Mouse (Mus musculus) adrenal gland, postnatal 10 days (tissue): ENCODE data around the gene Ifna9. TPM values are rescaled to one million over a fixed set of nuclear protein-coding genes. Genes with fewer than 3 reads are reported as not detected.
"Not testable (repeated sequence)": the region's sequence is repeated elsewhere in the genome, so short reads cannot be mapped to it uniquely, and the experiment has no call there.

Experiments used
- DNase-seq: peaks from one replicate; pipeline ENCODE4 v3.0.0; 2021; ENCODE audit warnings: mixed read lengths
- long read RNA-seq, 2 experiments: library from polyadenylated mRNA; stranded (forward); transcript quantifications; one replicate each; pipeline ENCODE4 v2.0.0; 2021
- total RNA-seq, 2 experiments: library from RNA; stranded (reverse); gene quantifications; 2 replicates each; pipeline ENCODE4 v1.2.3; 2021

Gene Ifna9
- not detected for total RNA-seq
- long read RNA-seq, experiment 1, result 0 reads
- long read RNA-seq, experiment 2, result 0 reads

DNA sequence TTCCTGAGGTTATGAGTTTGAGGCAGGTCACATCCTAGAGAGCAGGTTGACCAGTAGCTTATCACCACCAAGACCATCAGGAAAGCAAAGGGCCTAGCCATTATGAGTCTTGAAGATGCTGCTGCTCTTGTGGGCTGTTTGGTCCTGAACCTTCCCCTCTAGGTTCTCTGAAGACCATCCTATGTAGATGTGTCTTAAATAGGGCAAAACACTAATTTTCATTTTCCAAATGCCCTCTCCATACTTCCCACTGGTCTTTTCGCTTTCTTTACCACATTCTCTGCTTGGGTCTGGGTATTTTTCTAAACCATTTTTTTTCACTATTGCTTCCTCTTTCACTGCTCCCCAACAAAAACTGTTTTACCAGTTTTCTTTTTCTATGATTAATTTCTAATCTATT, at the start of gene Ifna9:
Gene Ifna9 (minus strand): TSS at position 101 of the 400 bp plus-strand sequence.
- DNase-seq, result no peak

DNA sequence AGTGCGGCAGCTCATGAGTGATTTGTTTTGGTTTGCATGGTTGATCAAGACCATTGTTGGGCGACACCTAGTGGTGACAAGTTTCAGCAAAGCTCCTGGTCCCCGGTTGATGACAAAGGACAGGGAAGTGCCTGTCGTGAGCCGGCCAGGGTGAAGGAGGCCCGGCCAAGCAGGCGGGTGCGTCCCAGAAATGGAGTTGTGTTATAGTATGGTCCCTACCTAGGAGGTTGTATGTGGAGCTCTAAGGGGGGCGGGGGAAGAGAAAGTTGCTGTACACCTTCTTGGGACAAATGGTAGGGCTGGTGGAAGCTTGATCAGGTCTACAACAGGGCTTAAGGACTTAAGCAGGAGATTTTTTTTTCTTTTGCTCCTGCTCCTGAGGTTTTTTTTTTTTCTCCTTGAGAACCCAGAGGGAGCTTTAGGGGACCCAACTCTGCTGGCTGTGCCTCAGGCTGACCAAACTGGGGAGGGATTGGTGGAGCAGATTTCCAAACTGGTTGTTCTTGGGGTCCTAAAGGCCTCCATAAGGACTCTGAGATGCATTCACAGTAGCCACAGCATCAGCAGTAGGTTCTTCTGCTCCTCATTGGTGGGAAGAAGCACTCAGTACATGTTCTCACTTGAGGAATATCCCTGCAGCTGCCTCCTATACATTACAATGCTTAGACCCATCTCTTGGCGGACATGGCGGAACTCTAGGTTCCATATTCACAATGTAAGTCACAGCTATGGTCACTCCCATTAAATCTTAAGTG, 49.1 kb upstream of the Ifna9 start:
- DNase-seq, result peak; percentile 97

GRCm38 (mm10) chr4:88640704-88641076, 48.5 kb upstream of the Ifna9 start:
- DNase-seq, result no peak

DNA sequence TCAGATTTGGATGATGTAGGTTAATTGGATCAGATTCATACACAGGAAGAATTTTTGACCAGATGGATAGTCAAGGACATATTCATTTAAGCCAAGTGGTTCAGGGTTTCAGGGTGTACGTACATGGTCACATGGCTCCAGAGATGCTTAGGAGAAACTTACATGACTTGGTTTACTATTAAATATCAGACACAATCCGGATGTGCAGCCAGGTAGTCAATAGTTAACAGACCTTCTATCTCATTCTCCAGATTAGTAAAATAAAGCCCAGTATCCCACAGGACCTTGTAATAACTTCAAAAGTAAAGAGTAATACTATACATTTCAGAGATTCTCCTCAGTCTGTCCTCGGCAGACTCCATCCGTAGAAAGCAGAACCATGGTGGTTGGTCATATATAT, 42.1 kb upstream of the Ifna9 start, which contains the start of gene C87499:
Gene C87499 (minus strand): TSS at position 101 of the 400 bp plus-strand sequence.
- DNase-seq, result no peak

DNA sequence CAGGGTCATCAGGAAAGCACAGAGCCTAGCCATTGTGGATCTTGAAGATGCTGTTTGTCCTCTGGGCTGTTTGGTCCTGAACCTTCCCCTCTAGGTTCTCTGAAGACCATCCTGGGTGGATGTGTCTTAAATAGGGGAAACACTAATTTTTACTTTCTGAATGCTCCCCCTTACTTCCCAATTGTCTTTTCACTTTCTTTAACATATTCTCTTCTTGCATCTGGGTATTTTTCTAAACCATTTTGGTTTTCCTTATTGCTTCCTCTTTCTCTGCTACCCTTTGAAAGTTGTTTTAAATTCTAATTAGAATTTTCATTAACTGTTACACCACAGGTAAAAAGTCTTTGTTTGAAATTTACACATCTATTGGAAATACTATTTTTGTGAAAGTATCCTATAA, 11.1 kb upstream of the Ifna9 start, which contains the start of gene Ifna12:
Gene Ifna12 (minus strand): TSS at position 101 of the 400 bp plus-strand sequence.
- no peak for DNase-seq

DNA sequence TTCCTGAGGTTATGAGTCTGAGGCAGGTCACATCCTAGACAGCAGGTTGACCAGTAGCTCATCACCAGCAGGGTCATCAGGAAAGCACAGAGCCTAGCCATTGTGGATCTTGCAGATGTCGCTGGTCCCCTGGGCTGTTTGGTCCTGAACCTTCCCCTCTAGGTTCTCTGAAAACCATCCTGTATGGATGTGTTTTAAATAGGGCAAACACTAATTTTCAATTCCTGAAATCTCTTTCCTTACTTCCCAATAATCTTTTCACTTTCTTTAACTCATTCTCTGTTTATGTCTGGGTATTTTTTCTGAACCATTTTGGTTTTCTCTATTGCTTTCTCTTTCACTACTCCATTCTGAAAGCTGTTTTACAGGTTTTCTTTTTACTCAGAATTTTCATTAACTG, 20.5 kb downstream of the Ifna9 start, which contains the start of gene Ifna14:
Gene Ifna14 (minus strand): TSS at position 101 of the 400 bp plus-strand sequence.
- no peak for DNase-seq

DNA sequence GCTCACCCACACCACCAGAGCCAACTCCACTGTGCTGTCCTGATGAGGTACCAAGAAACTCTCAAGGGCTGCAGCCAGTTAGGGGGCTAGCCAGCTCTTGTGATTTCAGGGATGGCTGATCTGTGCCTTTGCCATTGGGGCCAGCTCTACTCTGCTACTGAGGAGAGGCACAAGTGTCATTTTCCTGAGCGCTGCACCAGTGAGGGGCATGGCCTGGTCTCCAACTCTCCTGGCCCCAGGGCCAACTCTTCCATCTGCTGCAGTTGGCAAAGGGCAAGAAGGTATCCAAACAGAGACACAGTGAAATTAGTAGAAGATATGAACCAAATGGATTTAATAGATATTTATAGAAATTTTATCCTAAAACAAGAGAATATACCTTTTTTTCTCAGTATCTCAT, 30.4 kb downstream of the Ifna9 start:
- no peak for DNase-seq

DNA sequence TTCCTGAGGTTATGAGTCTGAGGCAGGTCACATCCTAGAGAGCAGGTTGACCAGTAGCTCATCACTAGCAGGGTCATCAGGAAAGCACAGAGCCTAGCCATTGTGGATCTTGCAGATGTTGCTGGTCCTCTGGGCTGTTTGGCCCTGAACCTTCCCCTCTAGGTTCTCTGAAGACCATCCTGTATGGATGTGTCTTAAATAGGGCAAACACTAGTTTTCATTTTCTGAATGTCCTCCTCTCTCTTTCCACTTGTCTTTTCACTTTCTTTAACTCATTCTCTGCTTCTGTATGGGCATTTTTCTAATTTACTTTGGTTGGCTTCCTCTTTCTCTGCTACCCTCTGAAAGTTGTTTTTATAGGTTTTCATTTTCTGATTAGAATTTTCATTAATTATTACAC, 34.0 kb downstream of the Ifna9 start, which contains the start of gene Ifna15:
Gene Ifna15 (minus strand): TSS at position 101 of the 400 bp plus-strand sequence.
- not testable (repeated sequence) for DNase-seq

DNA sequence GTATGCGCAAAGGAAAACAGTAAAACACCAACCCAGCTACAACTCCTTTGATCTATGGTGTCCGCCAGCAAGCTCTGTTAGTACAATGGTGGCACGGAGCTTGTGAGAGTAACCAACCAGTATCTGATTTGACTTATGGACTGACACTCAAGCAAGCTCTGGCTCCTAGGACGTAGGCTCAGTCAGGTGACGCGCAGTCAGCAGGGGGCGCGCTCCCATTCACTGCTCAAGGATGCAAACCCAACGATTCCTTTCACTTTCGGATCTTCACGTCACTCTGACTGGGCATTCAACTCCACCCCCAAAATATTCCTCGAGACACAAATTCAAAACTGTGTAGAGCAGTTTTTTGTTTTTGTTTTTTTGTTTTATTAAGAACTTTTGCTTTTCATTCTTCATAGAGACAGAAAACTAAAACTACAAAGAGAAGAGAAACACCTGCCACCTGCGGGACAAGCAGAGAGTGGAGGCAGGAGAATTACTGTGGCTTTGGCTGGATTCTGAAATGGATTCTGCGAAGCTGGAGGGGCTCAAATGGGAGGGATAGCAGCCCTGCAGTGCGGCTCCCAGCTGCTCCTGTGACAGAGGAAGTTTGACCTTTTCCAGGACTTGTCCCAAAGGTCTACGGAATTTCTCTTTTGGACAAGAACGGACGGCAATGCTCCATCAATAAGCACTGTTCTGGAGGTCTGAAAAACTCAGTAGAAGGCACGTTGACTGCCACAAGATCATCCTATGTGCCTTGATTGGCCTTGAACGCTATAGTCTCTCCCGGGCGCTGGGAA, 41.8 kb downstream of the Ifna9 start:
- DNase-seq, result peak; percentile 87

DNA sequence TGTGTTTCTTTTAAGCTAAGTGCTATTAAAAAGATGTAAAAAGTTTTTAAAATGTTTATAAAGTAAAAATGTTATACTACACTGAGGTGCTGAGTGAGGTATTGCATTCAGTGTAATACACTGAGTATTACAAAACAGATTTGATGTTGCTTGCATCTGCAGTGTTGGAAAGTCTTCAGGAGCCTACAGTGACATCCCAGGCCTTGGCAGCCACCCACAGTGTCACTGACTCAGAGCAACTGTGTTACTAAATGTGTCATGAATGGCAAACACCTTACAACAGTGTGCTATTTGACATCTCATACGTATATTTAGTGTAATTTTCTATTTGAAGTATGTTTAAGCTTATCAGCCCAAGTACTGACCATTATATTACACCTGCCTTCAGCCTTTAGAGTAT, 44.2 kb downstream of the Ifna9 start:
- DNase-seq, result no peak

- DNase-seq, result no peak
Measured at GRCm38 (mm10) chr4:88543649-88544234, 48.4 kb downstream of the Ifna9 start.

Other genes with a start within 250 kb of the Ifna9 start
- 1 to 10 TPM; 4.8 to 5.4 TPM for gene Hacd4, start 153.5 kb downstream of the Ifna9 start, total RNA-seq
- not detected for gene Ifnb1, start 69.6 kb downstream of the Ifna9 start, total RNA-seq
- not detected for gene Ifna15, start 34.1 kb downstream of the Ifna9 start, total RNA-seq
- not detected for gene Ifna14, start 20.6 kb downstream of the Ifna9 start, total RNA-seq
- gene Ifna12, start 11.0 kb upstream of the Ifna9 start, total RNA-seq, result not detected
- gene C87499, start 42.0 kb upstream of the Ifna9 start, total RNA-seq, result not detected
- not detected for gene Ifna13, start 52.1 kb upstream of the Ifna9 start, total RNA-seq
- gene Ifna16, start 84.5 kb upstream of the Ifna9 start, total RNA-seq, result not detected
- not detected for gene Ifna2, start 91.5 kb upstream of the Ifna9 start, total RNA-seq
- not detected for gene Ifnab, start 99.0 kb upstream of the Ifna9 start, total RNA-seq
- 1 to 10 TPM in 1 of 2 experiments, under 1 TPM in 1; 0.60 to 1.2 TPM for gene Gm26566, start 129.4 kb upstream of the Ifna9 start, total RNA-seq
- gene Klhl9, start 130.1 kb upstream of the Ifna9 start, total RNA-seq, result 10 to 100 TPM; 74.5 to 81.4 TPM
- gene Gm13271, start 162.5 kb upstream of the Ifna9 start, total RNA-seq, result not detected
- gene Gm13283, start 167.7 kb upstream of the Ifna9 start, total RNA-seq, result under 1 TPM in 1 of 2 experiments, not detected in 1; 0.24 TPM
- not detected for gene Gm13290, start 181.4 kb upstream of the Ifna9 start, total RNA-seq
- not detected for gene Gm13289, start 184.5 kb upstream of the Ifna9 start, total RNA-seq
- not detected for gene Gm13272, start 187.5 kb upstream of the Ifna9 start, total RNA-seq
- not detected for gene Ifnz, start 189.7 kb upstream of the Ifna9 start, total RNA-seq
- gene Gm13276, start 193.3 kb upstream of the Ifna9 start, total RNA-seq, result not detected
- not detected for gene Gm13277, start 196.2 kb upstream of the Ifna9 start, total RNA-seq
- not detected for gene Gm13278, start 199.2 kb upstream of the Ifna9 start, total RNA-seq
- gene Gm13275, start 202.1 kb upstream of the Ifna9 start, total RNA-seq, result not detected
- gene Gm13279, start 205.0 kb upstream of the Ifna9 start, total RNA-seq, result not detected
- gene Gm13285, start 207.3 kb upstream of the Ifna9 start, total RNA-seq, result under 1 TPM in 1 of 2 experiments, not detected in 1; 0.21 TPM
- not detected for gene Gm13287, start 210.9 kb upstream of the Ifna9 start, total RNA-seq
- not detected for gene Gm13288, start 213.1 kb upstream of the Ifna9 start, total RNA-seq
- gene Ifna7, start 223.8 kb upstream of the Ifna9 start, total RNA-seq, result not detected
- not detected for gene Ifna11, start 227.6 kb upstream of the Ifna9 start, total RNA-seq
- gene Ifna6, start 235.0 kb upstream of the Ifna9 start, total RNA-seq, result not detected
- not detected for gene Ifna5, start 243.1 kb upstream of the Ifna9 start, total RNA-seq
- not detected for gene Ifna4, start 249.5 kb upstream of the Ifna9 start, total RNA-seq